Mouse (Mus musculus): ENCODE measurements around the gene Ptgis. TPM values are rescaled to one million over a fixed set of nuclear protein-coding genes. Genes with fewer than 3 reads are reported as not detected.

Ptgis gene
- total and polyA plus RNA-seq, 2 experiments: 1.0 to 3.1 TPM

DNA sequence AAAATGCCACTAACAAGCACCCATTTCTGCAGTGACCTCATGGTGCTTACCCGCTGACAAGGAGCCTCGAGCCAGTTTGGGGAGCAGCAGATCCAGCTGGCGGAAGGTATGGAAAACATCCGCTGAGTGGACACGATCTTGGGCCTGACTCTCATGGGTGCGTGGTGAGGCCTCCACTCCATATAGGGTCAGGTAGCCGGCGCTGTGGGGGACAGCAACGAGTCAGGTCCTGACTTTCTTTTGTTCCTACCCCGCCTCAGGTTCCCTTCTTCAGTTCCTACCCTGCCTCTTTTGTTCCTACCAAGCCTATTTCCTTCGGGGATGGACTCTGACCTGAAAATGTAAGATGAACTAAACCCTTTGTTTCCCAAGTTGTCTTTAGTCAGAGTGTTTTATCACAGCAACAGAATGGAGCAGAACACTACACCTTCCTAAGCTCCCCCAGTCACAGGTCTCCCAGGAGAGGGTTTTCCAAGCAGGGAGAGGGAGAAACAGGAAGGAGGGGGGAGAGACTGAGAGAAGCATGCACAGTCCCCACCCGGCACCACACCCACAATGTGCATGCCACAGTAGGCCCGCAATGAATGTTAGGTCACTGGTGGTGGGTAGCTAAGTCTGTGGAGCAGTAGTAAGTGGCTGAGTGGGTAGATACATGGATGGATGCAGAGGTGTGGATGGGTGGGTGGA is 19.1 kb downstream of the Ptgis start:
- WGBS: 75% methylated on average over 13 of the region's 13 CpGs
- Histone ChIP-seq H3K27ac (replicated peaks; ENCODE audit: insufficient read depth, low read depth, low read length) (no peak overlapping the region), H3K9ac (ENCODE audit: low read depth, low read length) (no peak overlapping the region), H3K36me3 (ENCODE audit: control insufficient read depth, insufficient read depth, low read length) (no peaks in the 10 kb centered on the region), H3K4me1 (ENCODE audit: control insufficient read depth, insufficient read depth, low read length) (no peaks in the 10 kb centered on the region), H3K79me2 (ENCODE audit: control insufficient read depth, insufficient read depth, low read length) (no peaks in the 10 kb centered on the region), H3K4me3 (ENCODE audit: insufficient read depth, low read depth, low read length) (no peak overlapping the region), H3K27me3 (ENCODE audit: control insufficient read depth, insufficient read depth, low read length) (no peaks in the 10 kb centered on the region)
- TF ChIP-seq POLR2A (IDR thresholded peaks at IDR 0.05; ENCODE audit: extremely low read depth, insufficient read depth, low read length): no peak
- TF ChIP-seq CTCF (IDR thresholded peaks at IDR 0.05; ENCODE audit: low read depth, low read length): no peak
- no peak for DNase-seq (ENCODE audit: extremely low read depth, low read depth, low spot score)

GRCm38 (mm10) chr2:167220736-167221135 is 19.7 kb downstream of the Ptgis start:
- Histone ChIP-seq H3K4me1 (ENCODE audit: control insufficient read depth, insufficient read depth, low read length) (no peaks in the 10 kb centered on the region), H3K9ac (ENCODE audit: low read depth, low read length) (no peak overlapping the region), H3K79me2 (ENCODE audit: control insufficient read depth, insufficient read depth, low read length) (no peaks in the 10 kb centered on the region), H3K27ac (replicated peaks; ENCODE audit: insufficient read depth, low read depth, low read length) (no peak overlapping the region), H3K4me3 (ENCODE audit: insufficient read depth, low read depth, low read length) (no peak overlapping the region), H3K27me3 (ENCODE audit: control insufficient read depth, insufficient read depth, low read length) (no peaks in the 10 kb centered on the region), H3K36me3 (ENCODE audit: control insufficient read depth, insufficient read depth, low read length) (no peaks in the 10 kb centered on the region)
- TF ChIP-seq CTCF (IDR thresholded peaks at IDR 0.05; ENCODE audit: low read depth, low read length) (no peak), POLR2A (IDR thresholded peaks at IDR 0.05; ENCODE audit: extremely low read depth, insufficient read depth, low read length) (no peak)
- WGBS: 63% methylated on average over 5 of the region's 5 CpGs
- DNase-seq (ENCODE audit: extremely low read depth, low read depth, low spot score): no peak

- Histone ChIP-seq H3K27ac (replicated peaks; ENCODE audit: insufficient read depth, low read depth, low read length) (no peak overlapping the region), H3K9ac (ENCODE audit: low read depth, low read length) (no peak overlapping the region), H3K79me2 (ENCODE audit: control insufficient read depth, insufficient read depth, low read length) (no peaks in the 10 kb centered on the region), H3K4me3 (ENCODE audit: insufficient read depth, low read depth, low read length) (no peak overlapping the region), H3K27me3 (ENCODE audit: control insufficient read depth, insufficient read depth, low read length) (no peaks in the 10 kb centered on the region), H3K4me1 (ENCODE audit: control insufficient read depth, insufficient read depth, low read length) (no peaks in the 10 kb centered on the region), H3K36me3 (ENCODE audit: control insufficient read depth, insufficient read depth, low read length) (no peaks in the 10 kb centered on the region)
- TF ChIP-seq POLR2A (IDR thresholded peaks at IDR 0.05; ENCODE audit: extremely low read depth, insufficient read depth, low read length) (no peak), CTCF (IDR thresholded peaks at IDR 0.05; ENCODE audit: low read depth, low read length) (peak; percentile 92)
- DNase-seq (ENCODE audit: extremely low read depth, low read depth, low spot score): peak; percentile 57
- WGBS: 46% methylated on average over 8 of the region's 8 CpGs
Measured at GRCm38 (mm10) chr2:167219154-167219775, 21.1 kb downstream of the Ptgis start.

GRCm38 (mm10) chr2:167213666-167214065 is 26.7 kb downstream of the Ptgis start:
- no peak overlapping the region for H3K27ac ChIP-seq (replicated peaks; ENCODE audit: insufficient read depth, low read depth, low read length)
- no peak overlapping the region for H3K4me3 ChIP-seq (ENCODE audit: insufficient read depth, low read depth, low read length)
- TF ChIP-seq CTCF (IDR thresholded peaks at IDR 0.05; ENCODE audit: low read depth, low read length): no peak
- no peak for TF ChIP-seq POLR2A (IDR thresholded peaks at IDR 0.05; ENCODE audit: extremely low read depth, insufficient read depth, low read length)
- 95% methylated on average over 12 of the region's 12 CpGs for WGBS
- no peaks in the 10 kb centered on the region for H3K79me2 ChIP-seq (ENCODE audit: control insufficient read depth, insufficient read depth, low read length)
- H3K27me3 ChIP-seq (ENCODE audit: control insufficient read depth, insufficient read depth, low read length): no peaks in the 10 kb centered on the region
- no peak overlapping the region for H3K9ac ChIP-seq (ENCODE audit: low read depth, low read length)
- no peaks in the 10 kb centered on the region for H3K4me1 ChIP-seq (ENCODE audit: control insufficient read depth, insufficient read depth, low read length)
- H3K36me3 ChIP-seq (ENCODE audit: control insufficient read depth, insufficient read depth, low read length): no peaks in the 10 kb centered on the region
- no peak for DNase-seq (ENCODE audit: extremely low read depth, low read depth, low spot score)

DNA sequence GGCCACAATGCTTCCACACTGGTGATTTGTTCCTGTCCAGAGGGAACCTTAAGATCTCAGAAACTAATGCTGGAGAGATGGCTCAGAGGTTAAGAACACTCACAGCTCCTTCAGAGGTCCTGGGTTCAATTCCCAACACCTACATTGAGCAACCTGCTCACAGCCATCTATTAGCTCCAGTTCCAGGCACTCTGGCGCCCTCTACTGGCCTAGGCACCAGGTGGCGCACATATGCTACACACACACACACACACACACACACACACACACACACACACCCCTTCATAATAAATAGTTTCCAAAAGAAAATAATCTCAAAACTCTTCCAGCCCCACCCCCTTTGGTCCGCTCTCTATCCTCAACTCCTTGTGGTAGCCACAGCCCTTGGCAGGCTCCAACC is 27.3 kb downstream of the Ptgis start:
- no peaks in the 10 kb centered on the region for H3K4me1 ChIP-seq (ENCODE audit: control insufficient read depth, insufficient read depth, low read length)
- no peak overlapping the region for H3K4me3 ChIP-seq (ENCODE audit: insufficient read depth, low read depth, low read length)
- peak; percentile 45 for TF ChIP-seq CTCF (IDR thresholded peaks at IDR 0.05; ENCODE audit: low read depth, low read length)
- TF ChIP-seq POLR2A (IDR thresholded peaks at IDR 0.05; ENCODE audit: extremely low read depth, insufficient read depth, low read length): no peak
- H3K27ac ChIP-seq (replicated peaks; ENCODE audit: insufficient read depth, low read depth, low read length): no peak overlapping the region
- DNase-seq (ENCODE audit: extremely low read depth, low read depth, low spot score): no peak
- H3K36me3 ChIP-seq (ENCODE audit: control insufficient read depth, insufficient read depth, low read length): no peaks in the 10 kb centered on the region
- H3K27me3 ChIP-seq (ENCODE audit: control insufficient read depth, insufficient read depth, low read length): no peaks in the 10 kb centered on the region
- no peak overlapping the region for H3K9ac ChIP-seq (ENCODE audit: low read depth, low read length)
- no peaks in the 10 kb centered on the region for H3K79me2 ChIP-seq (ENCODE audit: control insufficient read depth, insufficient read depth, low read length)
- 87% methylated on average over 3 of the region's 3 CpGs for WGBS

DNA sequence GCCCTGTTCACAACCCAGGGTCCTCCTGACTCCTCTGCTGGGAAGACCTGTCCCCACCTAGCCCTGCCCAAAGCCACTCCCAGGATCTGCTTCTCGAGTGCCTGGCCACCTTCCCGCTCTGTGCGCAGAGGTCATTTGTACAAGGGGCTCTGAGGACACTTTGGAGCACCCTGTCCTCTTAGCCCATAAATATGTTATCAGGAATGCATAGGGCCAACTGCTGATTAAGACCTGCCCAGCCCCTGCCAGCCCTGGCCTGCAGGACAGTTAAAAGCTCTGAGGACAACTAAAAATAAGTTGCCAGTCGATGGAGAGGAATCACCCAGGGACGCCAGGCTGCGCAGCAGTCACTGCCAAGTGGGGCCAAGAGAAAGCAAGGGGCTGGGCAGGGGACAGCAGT is 27.9 kb downstream of the Ptgis start:
- Histone ChIP-seq H3K27ac (replicated peaks; ENCODE audit: insufficient read depth, low read depth, low read length) (no peak overlapping the region), H3K4me1 (ENCODE audit: control insufficient read depth, insufficient read depth, low read length) (no peaks in the 10 kb centered on the region), H3K36me3 (ENCODE audit: control insufficient read depth, insufficient read depth, low read length) (no peaks in the 10 kb centered on the region), H3K79me2 (ENCODE audit: control insufficient read depth, insufficient read depth, low read length) (no peaks in the 10 kb centered on the region), H3K9ac (ENCODE audit: low read depth, low read length) (no peak overlapping the region), H3K27me3 (ENCODE audit: control insufficient read depth, insufficient read depth, low read length) (no peaks in the 10 kb centered on the region), H3K4me3 (ENCODE audit: insufficient read depth, low read depth, low read length) (no peak overlapping the region)
- no peak for DNase-seq (ENCODE audit: extremely low read depth, low read depth, low spot score)
- TF ChIP-seq CTCF (IDR thresholded peaks at IDR 0.05; ENCODE audit: low read depth, low read length) (no peak), POLR2A (IDR thresholded peaks at IDR 0.05; ENCODE audit: extremely low read depth, insufficient read depth, low read length) (no peak)
- WGBS: 93% methylated on average over 6 of the region's 6 CpGs
